Mouse (Mus musculus) kidney, postnatal 14 days (tissue): ENCODE results near the gene Pdha1.

Experiments
- DNase-seq: peaks from one replicate; pipeline ENCODE4 v3.0.0; 2022; ENCODE audit warnings: mixed read lengths

Pdha1 gene

GRCm38 (mm10) chrX:160137861-160138717, at the start of gene Pdha1:
Pdha1 (minus strand) TSS chrX:160138413.
- DNase-seq = peak; percentile 92

GRCm38 (mm10) chrX:160179032-160179431, 40.8 kb upstream of the Pdha1 start:
- DNase-seq = no peak

- DNase-seq = peak; percentile 60
Measured at GRCm38 (mm10) chrX:160170150-160170549, 31.9 kb upstream of the Pdha1 start.

- DNase-seq = no peak
Measured at GRCm38 (mm10) chrX:160166246-160166985, 28.2 kb upstream of the Pdha1 start.

GRCm38 (mm10) chrX:160164259-160164658, 26.0 kb upstream of the Pdha1 start:
- no peak for DNase-seq

- DNase-seq = peak; percentile 7
Measured at GRCm38 (mm10) chrX:160153147-160153815, 15.1 kb upstream of the Pdha1 start.

- no peak for DNase-seq
Measured at GRCm38 (mm10) chrX:160148859-160149258, 10.6 kb upstream of the Pdha1 start.

- DNase-seq = no peak
Measured at GRCm38 (mm10) chrX:160147406-160147805, 9.2 kb upstream of the Pdha1 start.

- DNase-seq = no peak
Measured at GRCm38 (mm10) chrX:160146806-160147205, 8.6 kb upstream of the Pdha1 start.

GRCm38 (mm10) chrX:160137177-160137860, 894 bp downstream of the Pdha1 start:
- peak; percentile 35 for DNase-seq

GRCm38 (mm10) chrX:160136153-160136552, 2.1 kb downstream of the Pdha1 start:
- no peak for DNase-seq

GRCm38 (mm10) chrX:160135719-160136118, 2.5 kb downstream of the Pdha1 start:
- DNase-seq = no peak

GRCm38 (mm10) chrX:160134136-160134843, 3.9 kb downstream of the Pdha1 start:
- DNase-seq = no peak

GRCm38 (mm10) chrX:160116658-160117057, 21.6 kb downstream of the Pdha1 start:
- DNase-seq = peak; percentile 49

GRCm38 (mm10) chrX:160116074-160116473, 22.1 kb downstream of the Pdha1 start:
- no peak for DNase-seq

- DNase-seq = no peak
Measured at GRCm38 (mm10) chrX:160113777-160114176, 24.4 kb downstream of the Pdha1 start.

GRCm38 (mm10) chrX:160107817-160108216, 30.4 kb downstream of the Pdha1 start:
- DNase-seq = no peak

GRCm38 (mm10) chrX:160091973-160092372, 46.2 kb downstream of the Pdha1 start:
- no peak for DNase-seq
